Mouse (Mus musculus) liver, embryonic 14.5 days (tissue): Measurements from ENCODE around the gene Slc18b1.

ENCODE experiments used
- CTCF ChIP-seq: IDR thresholded peaks from 2 replicates; pipeline ENCODE4 v1.5.1; 2016; ENCODE audit warnings: antibody characterized with exemption, low read depth, control low read depth
- EP300 ChIP-seq: IDR thresholded peaks from 2 replicates; pipeline ENCODE4 v1.6.1; 2016; ENCODE audit warnings: antibody characterized with exemption, low read depth

DNA sequence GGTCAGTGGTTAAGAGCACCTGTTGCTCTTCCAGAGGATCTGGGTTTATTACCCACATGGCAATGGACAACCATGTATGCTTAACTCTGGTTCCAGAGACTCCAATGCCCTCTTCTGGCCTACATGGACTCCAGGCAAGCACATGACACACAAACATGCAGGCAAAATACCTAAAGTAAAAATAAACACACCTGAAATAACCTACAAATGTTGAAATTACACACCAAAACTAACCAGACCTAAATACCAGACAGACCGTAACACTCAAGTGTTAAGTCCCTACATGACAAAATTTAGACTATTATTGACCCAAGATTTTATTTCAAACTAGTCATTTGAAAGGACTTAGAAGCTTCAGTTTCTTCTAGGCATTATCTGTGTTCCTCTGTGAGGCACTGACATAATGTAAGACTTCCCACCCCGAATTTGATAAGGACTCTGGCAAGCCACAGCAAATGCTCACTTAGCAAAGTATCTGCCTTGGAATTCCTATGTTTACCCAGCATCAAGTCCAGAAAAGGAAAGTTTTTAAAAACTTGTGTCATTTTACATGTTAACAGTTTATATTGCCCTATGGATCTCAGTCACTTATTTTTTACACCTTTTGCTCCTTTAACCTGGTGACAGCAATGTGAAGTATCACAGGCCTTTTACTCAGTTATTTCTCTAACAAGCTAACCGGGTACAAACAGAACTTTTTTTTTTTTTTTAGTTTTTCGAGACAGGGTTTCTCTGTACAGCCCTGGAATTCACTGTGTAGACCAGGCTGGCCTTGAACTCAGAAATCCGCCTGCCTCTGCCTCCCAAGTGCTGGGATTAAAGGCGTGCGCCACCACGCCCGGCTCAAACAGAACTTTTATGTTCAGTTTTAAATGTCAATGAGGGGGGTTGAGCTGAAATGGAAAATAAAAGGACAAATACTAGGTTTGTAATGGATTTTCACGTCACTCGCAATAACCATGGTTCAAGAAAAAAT lies 14.7 kb upstream of the Slc18b1 start:
- TF ChIP-seq CTCF (no peak), EP300 (no peak)
